Mouse (Mus musculus) MEL (cell line): ENCODE results near the gene Olfr1255. TPM values are rescaled to one million over a fixed set of nuclear protein-coding genes. Genes with fewer than 3 reads are reported as not detected.

Experiments used
- DNase-seq: peaks from one replicate; pipeline ENCODE4 v3.0.0; 2011; ENCODE audit warnings: low read depth, low spot score
- H3K27ac ChIP-seq: 2 replicates; pipeline ENCODE4 v1.5.1; 2012; ENCODE audit warnings: low read depth, mild to moderate bottlenecking, control low read depth, low read length, moderate library complexity; ENCODE audit not compliant: control insufficient read depth
- H3K27me3 ChIP-seq, 2 experiments: fragments of 150-350 bp in 1 of 2; sonication (generic) in 1 of 2; 2 replicates each; pipeline ENCODE4 v1.6.1; 2012; ENCODE audit warnings: low read length in 2 of 2, mild to moderate bottlenecking in 2 of 2, improper control_type of control experiment in 1 of 2, moderate library complexity in 1 of 2; ENCODE audit not compliant: insufficient read depth in 2 of 2, control insufficient read depth in 1 of 2
- H3K36me3 ChIP-seq, 2 experiments: 2 replicates each; pipeline ENCODE4 v1.6.1; 2012 to 2014; ENCODE audit warnings: low read length in 2 of 2, improper control_type of control experiment in 1 of 2, inconsistent platforms in 1 of 2, mild to moderate bottlenecking in 1 of 2; ENCODE audit not compliant: insufficient read depth in 2 of 2, control insufficient read depth in 1 of 2
- H3K4me1 ChIP-seq, 2 experiments: fragments of 150-350 bp in 1 of 2; sonication (generic) in 1 of 2; 2 replicates each; pipeline ENCODE4 v1.6.1; 2012; ENCODE audit warnings: low read length in 2 of 2, improper control_type of control experiment in 1 of 2, mild to moderate bottlenecking in 1 of 2; ENCODE audit not compliant: insufficient read depth in 2 of 2, control insufficient read depth in 1 of 2
- H3K4me3 ChIP-seq, 2 experiments: fragments of 150-350 bp in 1 of 2; sonication (generic) in 1 of 2; 2 replicates each; pipeline ENCODE4 v1.5.1; 2012; ENCODE audit warnings: low read depth in 2 of 2, low read length in 2 of 2, mild to moderate bottlenecking in 2 of 2, moderate library complexity in 2 of 2, control low read depth in 1 of 2, improper control_type of control experiment in 1 of 2; ENCODE audit not compliant: control insufficient read depth in 1 of 2, insufficient read depth in 1 of 2
- H3K79me2 ChIP-seq: 2 replicates; pipeline ENCODE4 v1.6.1; 2012; ENCODE audit warnings: mild to moderate bottlenecking, low read length, moderate library complexity; ENCODE audit not compliant: control insufficient read depth, poor library complexity, insufficient read depth
- H3K9ac ChIP-seq: 2 replicates; pipeline ENCODE4 v1.6.1; 2012; ENCODE audit warnings: low read depth, mild to moderate bottlenecking, control low read depth, low read length, moderate library complexity; ENCODE audit not compliant: control insufficient read depth, poor library complexity, severe bottlenecking
- H3K9me3 ChIP-seq: fragments of 150-350 bp; sonication (generic); replicated peaks from 2 replicates; pipeline ENCODE4 v1.6.1; 2012; ENCODE audit warnings: mild to moderate bottlenecking, low read length, improper control_type of control experiment, moderate library complexity; ENCODE audit not compliant: insufficient read depth
- BHLHE40 ChIP-seq: IDR thresholded peaks from 2 replicates; pipeline ENCODE4 v1.6.1; 2012; ENCODE audit warnings: low read depth, mild to moderate bottlenecking, inconsistent platforms, low read length, improper control_type of control experiment, borderline replicate concordance
- E2F4 ChIP-seq: IDR thresholded peaks from 2 replicates; pipeline ENCODE4 v1.6.1; 2011; ENCODE audit warnings: low read depth, low read length, improper control_type of control experiment, borderline replicate concordance
- GABPA ChIP-seq: IDR thresholded peaks from 2 replicates; pipeline ENCODE4 v1.6.1; 2012; ENCODE audit warnings: low read depth, mild to moderate bottlenecking, inconsistent platforms, low read length, improper control_type of control experiment, moderate library complexity
- KAT2A ChIP-seq: conservative IDR thresholded peaks from 2 replicates; pipeline ENCODE4 v1.6.1; 2012; ENCODE audit warnings: low read depth, low read length, improper control_type of control experiment, inconsistent platforms
- MAFK ChIP-seq: IDR thresholded peaks from 2 replicates; pipeline ENCODE4 v1.6.1; 2011; ENCODE audit warnings: low read depth, mild to moderate bottlenecking, low read length, improper control_type of control experiment, borderline replicate concordance
- MEF2A ChIP-seq: IDR thresholded peaks from 2 replicates; pipeline ENCODE4 v1.6.1; 2014; ENCODE audit warnings: low read depth, mild to moderate bottlenecking, inconsistent platforms, low read length, improper control_type of control experiment; ENCODE audit not compliant: poor library complexity, insufficient replicate concordance, severe bottlenecking; ENCODE audit errors: extremely low read depth
- MYC ChIP-seq: IDR thresholded peaks from 2 replicates; pipeline ENCODE4 v1.6.1; 2011; ENCODE audit warnings: low read depth, mild to moderate bottlenecking, low read length, improper control_type of control experiment, moderate library complexity
- POLR2A ChIP-seq, 2 experiments: IDR thresholded peaks; 2 replicates each; pipeline ENCODE4 v1.6.1; 2011 to 2012; ENCODE audit warnings: low read length in 2 of 2, mild to moderate bottlenecking in 2 of 2, control low read depth in 1 of 2, improper control_type of control experiment in 1 of 2, low read depth in 1 of 2, moderate library complexity in 1 of 2; ENCODE audit not compliant: control insufficient read depth in 1 of 2, insufficient read depth in 1 of 2, poor library complexity in 1 of 2
- POLR2AphosphoS2 ChIP-seq: IDR thresholded peaks from 2 replicates; pipeline ENCODE4 v1.6.1; 2011; ENCODE audit warnings: low read length, improper control_type of control experiment
- RCOR1 ChIP-seq: IDR thresholded peaks from 2 replicates; pipeline ENCODE4 v1.6.1; 2012; ENCODE audit warnings: low read depth, mild to moderate bottlenecking, inconsistent platforms, low read length, improper control_type of control experiment
- ZC3H11A ChIP-seq: IDR thresholded peaks from 2 replicates; pipeline ENCODE4 v1.6.1; 2012; ENCODE audit warnings: low read depth, mild to moderate bottlenecking, inconsistent platforms, low read length, improper control_type of control experiment
- ZMIZ1 ChIP-seq: IDR thresholded peaks from 2 replicates; pipeline ENCODE4 v1.6.1; 2012; ENCODE audit warnings: low read depth, mild to moderate bottlenecking, inconsistent platforms, low read length, improper control_type of control experiment, moderate library complexity
- polyA plus RNA-seq, 2 experiments: library from polyadenylated mRNA; stranded (reverse) in 1 of 2; unstranded in 1 of 2; fragments of >175 nt in 1 of 2; fragments of >200 nt in 1 of 2; gene quantifications; 2 replicates each; pipeline versions ENCODE4 v1.2.1 to v1.2.4; 2012; ENCODE audit warnings: low replicate concordance in 2 of 2, low read depth in 1 of 2; ENCODE audit not compliant: insufficient read length in 2 of 2, insufficient read depth in 1 of 2, missing spikeins in 1 of 2
- total RNA-seq: library from RNA; depleted of rRNA; stranded (reverse); fragments of 300-350 nt; gene quantifications from 2 replicates; pipeline ENCODE4 v1.2.3, GENCODE M21; 2012; rRNA removed

Gene Olfr1255
- total and polyA plus RNA-seq, 3 experiments: not detected

GRCm38 (mm10) chr2:89849230-89849629, 37.4 kb downstream of the Olfr1255 start:
- H3K9me3 ChIP-seq: no peaks in the 10 kb centered on the region
- DNase-seq: no peak
- no peaks in the 10 kb centered on the region for H3K36me3 ChIP-seq
- no peak overlapping the region for H3K4me3 ChIP-seq
- no peaks in the 10 kb centered on the region for H3K27me3 ChIP-seq
- TF ChIP-seq KAT2A (no peak), MAFK (no peak), E2F4 (no peak), ZMIZ1 (no peak), POLR2A (IDR thresholded peaks at IDR 0.05; ENCODE audit: control insufficient read depth in 1 of 2, insufficient read depth in 1 of 2, low read depth in 1 of 2, low read length in 2 of 2, poor library complexity in 1 of 2) (no peak), POLR2AphosphoS2 (no peak), BHLHE40 (no peak), MYC (no peak), GABPA (no peak), ZC3H11A (no peak), MEF2A (no peak), RCOR1 (no peak)
- H3K4me1 ChIP-seq: no peaks in the 10 kb centered on the region
- no peak overlapping the region for H3K9ac ChIP-seq
- no peak overlapping the region for H3K27ac ChIP-seq
- H3K79me2 ChIP-seq: no peaks in the 10 kb centered on the region

Other genes starting within 250 kb of the Olfr1255 start
- gene Olfr1245, start 233.6 kb upstream of the Olfr1255 start, total RNA-seq: not detected in 2 replicates
- gene Olfr1245, start 233.6 kb upstream of the Olfr1255 start, polyA plus RNA-seq: not detected
- gene Olfr1246, start 218.9 kb upstream of the Olfr1255 start, total RNA-seq: not detected in 2 replicates
- not detected for gene Olfr1246, start 218.9 kb upstream of the Olfr1255 start, polyA plus RNA-seq
- not detected in 2 replicates for gene Olfr1247, start 197.9 kb upstream of the Olfr1255 start, total RNA-seq
- not detected for gene Olfr1247, start 197.9 kb upstream of the Olfr1255 start, polyA plus RNA-seq
- gene Olfr1248, start 193.8 kb upstream of the Olfr1255 start, total RNA-seq: not detected in 2 replicates
- not detected for gene Olfr1248, start 193.8 kb upstream of the Olfr1255 start, polyA plus RNA-seq
- not detected in 2 replicates for gene Olfr1249, start 177.1 kb upstream of the Olfr1255 start, total RNA-seq
- not detected for gene Olfr1249, start 177.1 kb upstream of the Olfr1255 start, polyA plus RNA-seq
- gene Olfr1250, start 150.6 kb upstream of the Olfr1255 start, total RNA-seq: not detected in 2 replicates
- gene Olfr1250, start 150.6 kb upstream of the Olfr1255 start, polyA plus RNA-seq: not detected
- not detected in 2 replicates for gene Olfr1251, start 140.1 kb upstream of the Olfr1255 start, total RNA-seq
- gene Olfr1251, start 140.1 kb upstream of the Olfr1255 start, polyA plus RNA-seq: not detected
- gene Olfr1252, start 87.0 kb upstream of the Olfr1255 start, total RNA-seq: not detected in 2 replicates
- not detected for gene Olfr1252, start 87.0 kb upstream of the Olfr1255 start, polyA plus RNA-seq
- not detected in 2 replicates for gene Olfr1253, start 55.0 kb upstream of the Olfr1255 start, total RNA-seq
- gene Olfr1253, start 55.0 kb upstream of the Olfr1255 start, polyA plus RNA-seq: not detected
- not detected in 2 replicates for gene Olfr1254, start 18.4 kb upstream of the Olfr1255 start, total RNA-seq
- not detected for gene Olfr1254, start 18.4 kb upstream of the Olfr1255 start, polyA plus RNA-seq
- gene Olfr1256, start 29.5 kb downstream of the Olfr1255 start, total RNA-seq: not detected in 2 replicates
- not detected for gene Olfr1256, start 29.5 kb downstream of the Olfr1255 start, polyA plus RNA-seq
- gene Olfr48, start 36.2 kb downstream of the Olfr1255 start, total RNA-seq: not detected in 2 replicates
- gene Olfr48, start 36.2 kb downstream of the Olfr1255 start, polyA plus RNA-seq: not detected
- not detected in 2 replicates for gene Olfr1257, start 66.4 kb downstream of the Olfr1255 start, total RNA-seq
- gene Olfr1257, start 66.4 kb downstream of the Olfr1255 start, polyA plus RNA-seq: not detected
- not detected in 2 replicates for gene Olfr1258, start 115.3 kb downstream of the Olfr1255 start, total RNA-seq
- gene Olfr1258, start 115.3 kb downstream of the Olfr1255 start, polyA plus RNA-seq: not detected
- gene Olfr1259, start 136.6 kb downstream of the Olfr1255 start, total RNA-seq: not detected in 2 replicates
- gene Olfr1259, start 136.6 kb downstream of the Olfr1255 start, polyA plus RNA-seq: not detected
- gene Olfr1260, start 162.3 kb downstream of the Olfr1255 start, total RNA-seq: not detected in 2 replicates
- not detected for gene Olfr1260, start 162.3 kb downstream of the Olfr1255 start, polyA plus RNA-seq
- not detected in 2 replicates for gene Olfr1261, start 179.2 kb downstream of the Olfr1255 start, total RNA-seq
- gene Olfr1261, start 179.2 kb downstream of the Olfr1255 start, polyA plus RNA-seq: not detected
- not detected in 2 replicates for gene Olfr1262, start 188.1 kb downstream of the Olfr1255 start, total RNA-seq
- not detected for gene Olfr1262, start 188.1 kb downstream of the Olfr1255 start, polyA plus RNA-seq
- gene Olfr1263, start 200.1 kb downstream of the Olfr1255 start, total RNA-seq: not detected in 2 replicates
- gene Olfr1263, start 200.1 kb downstream of the Olfr1255 start, polyA plus RNA-seq: not detected
- gene Olfr1264, start 213.5 kb downstream of the Olfr1255 start, total RNA-seq: not detected in 2 replicates
- not detected for gene Olfr1264, start 213.5 kb downstream of the Olfr1255 start, polyA plus RNA-seq
- not detected in 2 replicates for gene Olfr1265, start 223.3 kb downstream of the Olfr1255 start, total RNA-seq
- under 1 TPM in 1 of 2 experiments, not detected in 1; 0.06 TPM for gene Olfr1265, start 223.3 kb downstream of the Olfr1255 start, polyA plus RNA-seq